Mouse (Mus musculus) heart, embryonic 14.5 days (tissue): ENCODE results near the gene Gm2001. TPM values are rescaled to one million over a fixed set of nuclear protein-coding genes. Genes with fewer than 3 reads are reported as not detected.
"Not testable (repeated sequence)": the region's sequence is repeated elsewhere in the genome, so short reads cannot be mapped to it uniquely, and the experiment has no call there.

Experiments used
- ATAC-seq: fragments of 200-750 bp; cut with Nextera tagmentation; 2 replicates; pipeline ENCODE4 v1.8.0; 2017; ENCODE audit warnings: low read depth, moderate TSS enrichment; ENCODE audit not compliant: insufficient number of reproducible peaks, insufficient read depth, low FRiP score
- H3K27ac ChIP-seq, 2 experiments: fragments of 200-500 bp in 1 of 2; fragments of 300-500 bp in 1 of 2; sonication (generic) in 1 of 2; replicated peaks in 1 of 2; 2 replicates each; pipeline ENCODE4 v1.5.1; 2012 to 2014; ENCODE audit warnings: low read depth in 2 of 2, low read length in 2 of 2, control low read depth in 1 of 2, mild to moderate bottlenecking in 1 of 2, mixed read lengths in 1 of 2; ENCODE audit not compliant: control insufficient read depth in 1 of 2, insufficient read depth in 1 of 2
- H3K27me3 ChIP-seq: fragments of 300-500 bp; sonication (generic); 2 replicates; pipeline ENCODE4 v1.6.1; 2014; ENCODE audit warnings: mild to moderate bottlenecking, low read length, control low read depth; ENCODE audit not compliant: control insufficient read depth, insufficient read depth
- H3K36me3 ChIP-seq: fragments of 300-500 bp; sonication (generic); 2 replicates; pipeline ENCODE4 v1.6.1; 2014; ENCODE audit warnings: mild to moderate bottlenecking, control low read depth, low read length, mixed read lengths; ENCODE audit not compliant: control insufficient read depth, insufficient read depth
- H3K4me1 ChIP-seq, 2 experiments: fragments of 200-500 bp in 1 of 2; fragments of 300-500 bp in 1 of 2; sonication (generic) in 1 of 2; 2 replicates each; pipeline ENCODE4 v1.6.1; 2012 to 2014; ENCODE audit warnings: low read length in 2 of 2, control low read depth in 1 of 2, mixed read lengths in 1 of 2; ENCODE audit not compliant: control insufficient read depth in 2 of 2, insufficient read depth in 2 of 2
- H3K4me2 ChIP-seq: fragments of 300-500 bp; sonication (generic); 2 replicates; pipeline ENCODE4 v1.6.1; 2014; ENCODE audit warnings: mild to moderate bottlenecking, low read length
- H3K4me3 ChIP-seq, 2 experiments: fragments of 200-500 bp in 1 of 2; fragments of 300-500 bp in 1 of 2; sonication (generic) in 1 of 2; 2 replicates each; pipeline ENCODE4 v1.5.1; 2012 to 2014; ENCODE audit warnings: low read length in 2 of 2, mild to moderate bottlenecking in 2 of 2, control low read depth in 1 of 2, low read depth in 1 of 2, moderate library complexity in 1 of 2; ENCODE audit not compliant: control insufficient read depth in 1 of 2, insufficient read depth in 1 of 2
- H3K9ac ChIP-seq: fragments of 300-500 bp; sonication (generic); 2 replicates; pipeline ENCODE4 v1.6.1; 2014; ENCODE audit warnings: mild to moderate bottlenecking, low read length
- H3K9me3 ChIP-seq: fragments of 300-500 bp; sonication (generic); 2 replicates; pipeline ENCODE4 v1.6.1; 2016; ENCODE audit warnings: low read length, control low read depth; ENCODE audit not compliant: control insufficient read depth
- WGBS: fragments of 180-500 bp; shearing (Covaris S2); extraction: QIAGEN DNeasy Blood & Tissue Kit; methylation state at CpG from one replicate; pipeline ENCODE4 v1.1.7; 2014; 5-methylcytosine and 5-hydroxymethylcytosine counted together
- polyA plus RNA-seq: library from polyadenylated mRNA; unstranded; fragments of >200 nt; fragmentation: Nextera tagmentation; extraction: Ambion mirVana; gene quantifications from 2 replicates; pipeline ENCODE4 v1.2.1, GENCODE M21; 2014

Gm2001 gene
- polyA plus RNA-seq, 1 experiment from 2014 or later: not detected

DNA sequence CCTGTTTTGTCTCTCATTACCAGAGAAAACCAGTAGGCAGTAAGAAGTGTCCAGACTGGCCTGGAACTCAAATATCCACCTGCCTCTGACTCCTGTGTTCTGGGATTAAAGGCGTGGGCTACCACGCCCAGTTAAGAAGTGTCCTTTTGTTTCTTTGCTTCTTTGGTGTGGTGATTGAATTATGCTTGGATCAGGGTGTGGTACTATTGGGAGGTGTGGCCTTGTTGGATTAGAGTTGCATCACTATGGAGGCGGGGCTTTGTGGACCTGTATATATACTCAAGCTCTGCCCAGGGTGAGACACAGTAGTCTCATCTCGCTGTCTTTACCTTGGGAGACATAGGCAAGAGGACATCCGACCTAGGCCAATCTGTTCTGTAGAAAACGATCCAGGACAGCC is 25.9 kb downstream of the Gm2001 start, which contains the start of gene BB287469:
Gene BB287469 (plus strand): TSS at position 301 of the 400 bp plus-strand sequence.
- not testable (repeated sequence) for H3K9me3 ChIP-seq, H3K27me3 ChIP-seq, ATAC-seq, H3K4me2 ChIP-seq, H3K4me1 ChIP-seq, H3K27ac ChIP-seq, H3K36me3 ChIP-seq, H3K9ac ChIP-seq, H3K4me3 ChIP-seq
- WGBS: 71% methylated on average over 4 of the region's 6 CpGs

DNA sequence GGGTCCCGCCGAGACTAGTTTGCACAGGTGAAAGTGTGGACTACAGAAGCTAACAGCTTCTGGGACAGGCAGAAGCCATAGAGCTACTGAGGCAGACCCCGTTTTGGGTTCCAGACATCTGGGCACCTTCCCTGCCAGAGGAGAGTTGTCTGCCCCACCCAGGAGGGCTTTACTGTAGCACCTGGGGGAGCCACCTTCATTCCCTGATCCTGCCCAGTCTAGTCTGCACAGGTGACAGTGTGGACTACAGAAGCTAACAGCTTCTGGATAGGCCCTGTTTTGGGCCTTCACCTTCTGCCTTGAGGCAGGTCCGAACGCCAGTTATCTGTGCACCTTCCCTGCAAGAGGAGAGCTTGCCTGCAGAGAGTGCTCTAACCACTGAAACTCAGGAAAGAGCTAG is 44.2 kb downstream of the Gm2001 start:
- not testable (repeated sequence) for H3K27ac ChIP-seq, H3K4me1 ChIP-seq, H3K4me3 ChIP-seq, ATAC-seq, H3K9ac ChIP-seq, H3K36me3 ChIP-seq, H3K27me3 ChIP-seq, H3K9me3 ChIP-seq, H3K4me2 ChIP-seq
- 84% methylated on average over 5 of the region's 5 CpGs for WGBS

DNA sequence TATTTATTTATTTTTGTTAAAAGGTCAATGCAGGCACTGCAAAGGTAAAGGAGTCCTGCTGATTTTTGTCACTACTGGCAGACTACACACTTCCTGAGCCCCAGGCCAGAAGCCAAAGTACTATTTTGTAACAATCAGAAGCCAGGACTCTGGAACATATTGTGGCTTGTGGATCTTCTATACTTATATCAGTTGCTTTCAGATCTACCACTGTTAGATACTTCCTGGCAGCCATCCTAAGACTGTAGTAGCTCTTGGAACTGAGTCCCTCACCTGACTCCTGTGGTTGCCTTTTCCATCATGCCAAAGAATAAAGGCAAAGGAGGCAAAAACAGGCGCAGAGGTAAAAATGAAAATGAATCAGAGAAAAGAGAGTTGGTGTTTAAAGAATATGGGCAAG is 46.9 kb downstream of the Gm2001 start, which contains the start of gene Gm21936:
Gene Gm21936 (plus strand): TSS at position 301 of the 400 bp plus-strand sequence.
- H3K36me3 ChIP-seq, H3K9ac ChIP-seq, ATAC-seq, H3K4me3 ChIP-seq, H3K4me2 ChIP-seq, H3K9me3 ChIP-seq, H3K27me3 ChIP-seq, H3K27ac ChIP-seq, H3K4me1 ChIP-seq: not testable (repeated sequence)
- WGBS: 89% methylated on average over 1 of the region's 1 CpGs

Other genes starting within 250 kb of the Gm2001 start
- not detected in 2 replicates for gene Oog1, start 239.7 kb downstream of the Gm2001 start, polyA plus RNA-seq
- gene Gm4027, start 223.5 kb downstream of the Gm2001 start, polyA plus RNA-seq: not detected in 2 replicates
- not detected in 2 replicates for gene Gm16381, start 197.7 kb downstream of the Gm2001 start, polyA plus RNA-seq
- not detected in 2 replicates for gene Gm21319, start 66.6 kb downstream of the Gm2001 start, polyA plus RNA-seq
- not detected in 2 replicates for gene Gm21936, start 46.8 kb downstream of the Gm2001 start, polyA plus RNA-seq
- gene BB287469, start 25.8 kb downstream of the Gm2001 start, polyA plus RNA-seq: not detected in 2 replicates
- not detected in 2 replicates for gene Gm2016, start 31.7 kb upstream of the Gm2001 start, polyA plus RNA-seq
- not detected in 2 replicates for gene Gm2022, start 53.0 kb upstream of the Gm2001 start, polyA plus RNA-seq
- gene Gm2035, start 77.5 kb upstream of the Gm2001 start, polyA plus RNA-seq: not detected in 2 replicates
- gene Gm2042, start 111.7 kb upstream of the Gm2001 start, polyA plus RNA-seq: not detected in 2 replicates
- gene Gm2075, start 169.5 kb upstream of the Gm2001 start, polyA plus RNA-seq: not detected in 2 replicates
- not detected in 2 replicates for gene Gm6803, start 176.4 kb upstream of the Gm2001 start, polyA plus RNA-seq
- not detected in 2 replicates for gene Gm2056, start 184.7 kb upstream of the Gm2001 start, polyA plus RNA-seq
- not detected in 2 replicates for gene Gm16368, start 241.4 kb upstream of the Gm2001 start, polyA plus RNA-seq